Mouse (Mus musculus): Measurements from ENCODE around the gene Dst. TPM values are rescaled to one million over a fixed set of nuclear protein-coding genes. Genes with fewer than 3 reads are reported as not detected.

Gene Dst
- total and polyA plus RNA-seq, 2 experiments from 2014 or later: 21.7 to 106 TPM

GRCm38 (mm10) chr1:34223866-34224265 is 315.8 kb downstream of the Dst start:
- Histone ChIP-seq H3K36me3 (replicated peaks; ENCODE audit: control insufficient read depth, insufficient read depth, low read length) (peaks cover 89% of the 10 kb centered on the region), H3K27me3 (ENCODE audit: control insufficient read depth, insufficient read depth, low read length) (no peaks in the 10 kb centered on the region), H3K4me1 (ENCODE audit: control insufficient read depth, insufficient read depth) (no peaks in the 10 kb centered on the region), H3K9ac (replicated peaks; ENCODE audit: low read depth, low read length) (no peak overlapping the region), H3K4me3 (ENCODE audit: low read depth, low read length) (no peak overlapping the region), H3K4me2 (ENCODE audit: low read depth, low read length) (no peak overlapping the region), H3K27ac (ENCODE audit: low read depth) (no peak overlapping the region), H3K9me3 (replicated peaks; ENCODE audit: control insufficient read depth, low read length) (no peaks in the 10 kb centered on the region)
- TF ChIP-seq CTCF (IDR thresholded peaks at IDR 0.05; ENCODE audit: low read depth) (no peak), EP300 (IDR thresholded peaks at IDR 0.05; ENCODE audit: low read depth) (no peak)
- ATAC-seq (ENCODE audit: insufficient read depth, low read depth): no peak
- 88% methylated on average over 11 of the region's 11 CpGs for WGBS
- DNase-seq (ENCODE audit: low spot score): no peak

- Histone ChIP-seq H3K4me1 (ENCODE audit: control insufficient read depth, insufficient read depth) (no peaks in the 10 kb centered on the region), H3K4me2 (ENCODE audit: low read depth, low read length) (no peak overlapping the region), H3K27ac (ENCODE audit: low read depth) (no peak overlapping the region), H3K36me3 (replicated peaks; ENCODE audit: control insufficient read depth, insufficient read depth, low read length) (peaks cover 76% of the 10 kb centered on the region), H3K9ac (replicated peaks; ENCODE audit: low read depth, low read length) (no peak overlapping the region), H3K4me3 (ENCODE audit: low read depth, low read length) (no peak overlapping the region), H3K27me3 (ENCODE audit: control insufficient read depth, insufficient read depth, low read length) (no peaks in the 10 kb centered on the region), H3K9me3 (replicated peaks; ENCODE audit: control insufficient read depth, low read length) (no peaks in the 10 kb centered on the region)
- TF ChIP-seq CTCF (IDR thresholded peaks at IDR 0.05; ENCODE audit: low read depth) (no peak), EP300 (IDR thresholded peaks at IDR 0.05; ENCODE audit: low read depth) (no peak)
- DNase-seq (ENCODE audit: low spot score) (no peak), ATAC-seq (ENCODE audit: insufficient read depth, low read depth) (no peak)
- 76% methylated on average over 8 of the region's 8 CpGs for WGBS
These were observed 319.7 kb downstream of the Dst start for GRCm38 (mm10) chr1:34227676-34228075.

- TF ChIP-seq CTCF (IDR thresholded peaks at IDR 0.05; ENCODE audit: low read depth) (no peak), EP300 (IDR thresholded peaks at IDR 0.05; ENCODE audit: low read depth) (no peak)
- 0 out of 2 replicates have a peak, but pooled peaks cover 2% of the 10 kb centered on the region for H3K4me1 ChIP-seq (ENCODE audit: control insufficient read depth, insufficient read depth)
- no peak overlapping the region for H3K27ac ChIP-seq (ENCODE audit: low read depth)
- H3K27me3 ChIP-seq (ENCODE audit: control insufficient read depth, insufficient read depth, low read length): no peaks in the 10 kb centered on the region
- no peak for ATAC-seq (ENCODE audit: insufficient read depth, low read depth)
- DNase-seq (ENCODE audit: low spot score): no peak
- no peak overlapping the region for H3K9ac ChIP-seq (replicated peaks; ENCODE audit: low read depth, low read length)
- no peak overlapping the region for H3K4me3 ChIP-seq (ENCODE audit: low read depth, low read length)
- no peaks in the 10 kb centered on the region for H3K9me3 ChIP-seq (replicated peaks; ENCODE audit: control insufficient read depth, low read length)
- peaks cover 44% of the 10 kb centered on the region for H3K36me3 ChIP-seq (replicated peaks; ENCODE audit: control insufficient read depth, insufficient read depth, low read length)
- no peak overlapping the region for H3K4me2 ChIP-seq (ENCODE audit: low read depth, low read length)
- 84% methylated on average over 2 of the region's 2 CpGs for WGBS
These were observed 323.0 kb downstream of the Dst start for GRCm38 (mm10) chr1:34231041-34231440.

- peak overlapping the region; percentile 67 for H3K9ac ChIP-seq (replicated peaks; ENCODE audit: low read depth, low read length)
- DNase-seq (ENCODE audit: low spot score) (peak; percentile 47), ATAC-seq (ENCODE audit: insufficient read depth, low read depth) (peak; percentile 88)
- H3K27me3 ChIP-seq (ENCODE audit: control insufficient read depth, insufficient read depth, low read length): no peaks in the 10 kb centered on the region
- peak overlapping the region; percentile 61 for H3K4me3 ChIP-seq (ENCODE audit: low read depth, low read length)
- H3K4me1 ChIP-seq (ENCODE audit: control insufficient read depth, insufficient read depth): peaks cover 11% of the 10 kb centered on the region
- no peaks in the 10 kb centered on the region for H3K9me3 ChIP-seq (replicated peaks; ENCODE audit: control insufficient read depth, low read length)
- no peak for TF ChIP-seq CTCF (IDR thresholded peaks at IDR 0.05; ENCODE audit: low read depth)
- TF ChIP-seq EP300 (IDR thresholded peaks at IDR 0.05; ENCODE audit: low read depth): no peak
- WGBS: 0% methylated on average over 28 of the region's 28 CpGs
- peaks cover 18% of the 10 kb centered on the region for H3K36me3 ChIP-seq (replicated peaks; ENCODE audit: control insufficient read depth, insufficient read depth, low read length)
- H3K4me2 ChIP-seq (ENCODE audit: low read depth, low read length): peak overlapping the region; percentile 97
- peak overlapping the region; percentile 32 for H3K27ac ChIP-seq (ENCODE audit: low read depth)
These were observed 328.3 kb downstream of the Dst start for GRCm38 (mm10) chr1:34236254-34236723.

- no peak for ATAC-seq (ENCODE audit: insufficient read depth, low read depth)
- no peak for DNase-seq (ENCODE audit: low spot score)
These were observed 329.2 kb downstream of the Dst start for GRCm38 (mm10) chr1:34237211-34237610.

GRCm38 (mm10) chr1:34237689-34238091 is 329.7 kb downstream of the Dst start:
- H3K9me3 ChIP-seq (replicated peaks; ENCODE audit: control insufficient read depth, low read length): no peaks in the 10 kb centered on the region
- TF ChIP-seq CTCF (IDR thresholded peaks at IDR 0.05; ENCODE audit: low read depth) (no peak), EP300 (IDR thresholded peaks at IDR 0.05; ENCODE audit: low read depth) (no peak)
- H3K4me2 ChIP-seq (ENCODE audit: low read depth, low read length): peak overlapping the region; percentile 97
- H3K36me3 ChIP-seq (replicated peaks; ENCODE audit: control insufficient read depth, insufficient read depth, low read length): peaks cover 21% of the 10 kb centered on the region
- WGBS: 66% methylated on average over 12 of the region's 12 CpGs
- DNase-seq (ENCODE audit: low spot score): no peak
- peak overlapping the region; percentile 61 for H3K4me3 ChIP-seq (ENCODE audit: low read depth, low read length)
- no peaks in the 10 kb centered on the region for H3K27me3 ChIP-seq (ENCODE audit: control insufficient read depth, insufficient read depth, low read length)
- H3K27ac ChIP-seq (ENCODE audit: low read depth): no peak overlapping the region
- ATAC-seq (ENCODE audit: insufficient read depth, low read depth): no peak
- H3K9ac ChIP-seq (replicated peaks; ENCODE audit: low read depth, low read length): 0 out of 2 replicates have a peak overlapping the region, but pooled peaks have one; percentile 67
- peaks cover 11% of the 10 kb centered on the region for H3K4me1 ChIP-seq (ENCODE audit: control insufficient read depth, insufficient read depth)

More at GRCm38 (mm10) chr1:34237211-34237610, 329.2 kb downstream of the Dst start:
- Histone ChIP-seq H3K4me3 (ENCODE audit: low read depth, low read length) (peak overlapping the region; percentile 61), H3K36me3 (replicated peaks; ENCODE audit: control insufficient read depth, insufficient read depth, low read length) (peaks cover 17% of the 10 kb centered on the region), H3K4me1 (ENCODE audit: control insufficient read depth, insufficient read depth) (peaks cover 11% of the 10 kb centered on the region), H3K9me3 (replicated peaks; ENCODE audit: control insufficient read depth, low read length) (no peaks in the 10 kb centered on the region), H3K4me2 (ENCODE audit: low read depth, low read length) (peak overlapping the region; percentile 97), H3K27me3 (ENCODE audit: control insufficient read depth, insufficient read depth, low read length) (no peaks in the 10 kb centered on the region), H3K27ac (ENCODE audit: low read depth) (0 out of 2 replicates have a peak overlapping the region, but pooled peaks have one; percentile 3), H3K9ac (replicated peaks; ENCODE audit: low read depth, low read length) (0 out of 2 replicates have a peak overlapping the region, but pooled peaks have one; percentile 67)
- WGBS: 51% methylated on average over 14 of the region's 14 CpGs
- TF ChIP-seq CTCF (IDR thresholded peaks at IDR 0.05; ENCODE audit: low read depth) (no peak), EP300 (IDR thresholded peaks at IDR 0.05; ENCODE audit: low read depth) (no peak)

Measured in heart, postnatal 0 days (tissue).